Mouse (Mus musculus): ENCODE results near the gene Rnase9. TPM values are rescaled to one million over a fixed set of nuclear protein-coding genes. Genes with fewer than 3 reads are reported as not detected.

Rnase9 gene
- polyA plus RNA-seq, 1 experiment from 2014 or later: not detected

GRCm38 (mm10) chr14:51083805-51084204 lies 42.1 kb upstream of the Rnase9 start:
- H3K4me3 ChIP-seq (ENCODE audit: low read depth, low read length): peak overlapping the region; percentile 39
- H3K4me1 ChIP-seq (ENCODE audit: control insufficient read depth, insufficient read depth, low read length): no peaks in the 10 kb centered on the region
- no peaks in the 10 kb centered on the region for H3K9me3 ChIP-seq (ENCODE audit: control insufficient read depth, low read length)
- DNase-seq (ENCODE audit: low spot score) (no peak), ATAC-seq (ENCODE audit: insufficient number of reproducible peaks, low FRiP score, low TSS enrichment, low read depth) (no peak)
- peak overlapping the region; percentile 51 for H3K4me2 ChIP-seq (ENCODE audit: low read depth, severe bottlenecking)
- no peak overlapping the region for H3K9ac ChIP-seq (ENCODE audit: low read length)
- no peaks in the 10 kb centered on the region for H3K36me3 ChIP-seq (ENCODE audit: control insufficient read depth, insufficient read depth, low read length)
- WGBS: 8% methylated on average over 7 of the region's 7 CpGs
- no peak overlapping the region for H3K27ac ChIP-seq (replicated peaks; ENCODE audit: low read depth, low read length)
- no peaks in the 10 kb centered on the region for H3K27me3 ChIP-seq (ENCODE audit: control insufficient read depth, insufficient read depth, low read length)

- Histone ChIP-seq H3K4me2 (ENCODE audit: low read depth, severe bottlenecking) (peak overlapping the region; percentile 51), H3K27ac (replicated peaks; ENCODE audit: low read depth, low read length) (no peak overlapping the region), H3K4me3 (ENCODE audit: low read depth, low read length) (peak overlapping the region; percentile 39), H3K36me3 (ENCODE audit: control insufficient read depth, insufficient read depth, low read length) (no peaks in the 10 kb centered on the region), H3K4me1 (ENCODE audit: control insufficient read depth, insufficient read depth, low read length) (no peaks in the 10 kb centered on the region), H3K27me3 (ENCODE audit: control insufficient read depth, insufficient read depth, low read length) (no peaks in the 10 kb centered on the region), H3K9me3 (ENCODE audit: control insufficient read depth, low read length) (no peaks in the 10 kb centered on the region), H3K9ac (ENCODE audit: low read length) (no peak overlapping the region)
- 2% methylated on average over 40 of the region's 40 CpGs for WGBS
- DNase-seq (ENCODE audit: low spot score): peak; percentile 77
- ATAC-seq (ENCODE audit: insufficient number of reproducible peaks, low FRiP score, low TSS enrichment, low read depth): peak; percentile 45; the same call in 1 of the 2 replicates
Observed at GRCm38 (mm10) chr14:51082599-51083581, 41.2 kb upstream of the Rnase9 start.

- H3K9ac ChIP-seq (ENCODE audit: low read length): no peak overlapping the region
- no peak overlapping the region for H3K4me2 ChIP-seq (ENCODE audit: low read depth, severe bottlenecking)
- H3K27me3 ChIP-seq (ENCODE audit: control insufficient read depth, insufficient read depth, low read length): no peaks in the 10 kb centered on the region
- H3K9me3 ChIP-seq (ENCODE audit: control insufficient read depth, low read length): no peaks in the 10 kb centered on the region
- DNase-seq (ENCODE audit: low spot score) (no peak), ATAC-seq (ENCODE audit: insufficient number of reproducible peaks, low FRiP score, low TSS enrichment, low read depth) (no peak)
- H3K4me1 ChIP-seq (ENCODE audit: control insufficient read depth, insufficient read depth, low read length): no peaks in the 10 kb centered on the region
- H3K27ac ChIP-seq (replicated peaks; ENCODE audit: low read depth, low read length): no peak overlapping the region
- H3K4me3 ChIP-seq (ENCODE audit: low read depth, low read length): no peak overlapping the region
- WGBS: 88% methylated on average over 2 of the region's 2 CpGs
- no peaks in the 10 kb centered on the region for H3K36me3 ChIP-seq (ENCODE audit: control insufficient read depth, insufficient read depth, low read length)
Observed at GRCm38 (mm10) chr14:51081035-51081434, 39.4 kb upstream of the Rnase9 start.

- Histone ChIP-seq H3K27me3 (ENCODE audit: control insufficient read depth, insufficient read depth, low read length) (no peaks in the 10 kb centered on the region), H3K9me3 (ENCODE audit: control insufficient read depth, low read length) (no peaks in the 10 kb centered on the region), H3K36me3 (ENCODE audit: control insufficient read depth, insufficient read depth, low read length) (no peaks in the 10 kb centered on the region), H3K4me1 (ENCODE audit: control insufficient read depth, insufficient read depth, low read length) (no peaks in the 10 kb centered on the region), H3K27ac (replicated peaks; ENCODE audit: low read depth, low read length) (no peak overlapping the region), H3K4me3 (ENCODE audit: low read depth, low read length) (no peak overlapping the region), H3K9ac (ENCODE audit: low read length) (no peak overlapping the region), H3K4me2 (ENCODE audit: low read depth, severe bottlenecking) (no peak overlapping the region)
- no peak for ATAC-seq (ENCODE audit: insufficient number of reproducible peaks, low FRiP score, low TSS enrichment, low read depth)
- WGBS: 84% methylated on average over 1 of the region's 1 CpGs
- DNase-seq (ENCODE audit: low spot score): no peak
Observed at GRCm38 (mm10) chr14:51079180-51079579, 37.5 kb upstream of the Rnase9 start.

GRCm38 (mm10) chr14:51074335-51074734 lies 32.7 kb upstream of the Rnase9 start, which contains the start of gene Olfr750:
TSS of gene Olfr750 (minus strand) at chr14:51074435.
- no peak within 1 kb of the TSS for H3K27ac ChIP-seq (replicated peaks; ENCODE audit: low read depth, low read length)
- H3K36me3 ChIP-seq (ENCODE audit: control insufficient read depth, insufficient read depth, low read length): no peaks in the 10 kb centered on the region
- 81% methylated on average over 3 of the region's 3 CpGs for WGBS
- no peak within 1 kb of the TSS for H3K4me3 ChIP-seq (ENCODE audit: low read depth, low read length)
- DNase-seq (ENCODE audit: low spot score) (no peak), ATAC-seq (ENCODE audit: insufficient number of reproducible peaks, low FRiP score, low TSS enrichment, low read depth) (no peak)
- no peaks in the 10 kb centered on the region for H3K9me3 ChIP-seq (ENCODE audit: control insufficient read depth, low read length)
- no peaks in the 10 kb centered on the region for H3K27me3 ChIP-seq (ENCODE audit: control insufficient read depth, insufficient read depth, low read length)
- no peaks in the 10 kb centered on the region for H3K4me1 ChIP-seq (ENCODE audit: control insufficient read depth, insufficient read depth, low read length)
- no peak within 1 kb of the TSS for H3K4me2 ChIP-seq (ENCODE audit: low read depth, severe bottlenecking)
- no peak within 1 kb of the TSS for H3K9ac ChIP-seq (ENCODE audit: low read length)

GRCm38 (mm10) chr14:51069617-51070016 lies 27.9 kb upstream of the Rnase9 start:
- Histone ChIP-seq H3K27ac (replicated peaks; ENCODE audit: low read depth, low read length) (no peak overlapping the region), H3K27me3 (ENCODE audit: control insufficient read depth, insufficient read depth, low read length) (no peaks in the 10 kb centered on the region), H3K36me3 (ENCODE audit: control insufficient read depth, insufficient read depth, low read length) (no peaks in the 10 kb centered on the region), H3K9me3 (ENCODE audit: control insufficient read depth, low read length) (no peaks in the 10 kb centered on the region), H3K4me1 (ENCODE audit: control insufficient read depth, insufficient read depth, low read length) (no peaks in the 10 kb centered on the region), H3K9ac (ENCODE audit: low read length) (no peak overlapping the region), H3K4me3 (ENCODE audit: low read depth, low read length) (no peak overlapping the region), H3K4me2 (ENCODE audit: low read depth, severe bottlenecking) (no peak overlapping the region)
- WGBS: 84% methylated on average over 2 of the region's 2 CpGs
- DNase-seq (ENCODE audit: low spot score) (peak; percentile 42), ATAC-seq (ENCODE audit: insufficient number of reproducible peaks, low FRiP score, low TSS enrichment, low read depth) (no peak)

GRCm38 (mm10) chr14:51068956-51069355 lies 27.3 kb upstream of the Rnase9 start:
- no peak overlapping the region for H3K4me3 ChIP-seq (ENCODE audit: low read depth, low read length)
- WGBS: 94% methylated on average over 5 of the region's 5 CpGs
- no peak for DNase-seq (ENCODE audit: low spot score)

GRCm38 (mm10) chr14:51060761-51061160 lies 19.1 kb upstream of the Rnase9 start:
- no peak overlapping the region for H3K27ac ChIP-seq (replicated peaks; ENCODE audit: low read depth, low read length)
- no peaks in the 10 kb centered on the region for H3K27me3 ChIP-seq (ENCODE audit: control insufficient read depth, insufficient read depth, low read length)
- H3K4me2 ChIP-seq (ENCODE audit: low read depth, severe bottlenecking): no peak overlapping the region
- no peaks in the 10 kb centered on the region for H3K9me3 ChIP-seq (ENCODE audit: control insufficient read depth, low read length)
- ATAC-seq (ENCODE audit: insufficient number of reproducible peaks, low FRiP score, low TSS enrichment, low read depth) (no peak), DNase-seq (ENCODE audit: low spot score) (no peak)
- H3K4me1 ChIP-seq (ENCODE audit: control insufficient read depth, insufficient read depth, low read length): no peaks in the 10 kb centered on the region
- H3K4me3 ChIP-seq (ENCODE audit: low read depth, low read length): no peak overlapping the region
- 76% methylated on average over 5 of the region's 5 CpGs for WGBS
- no peak overlapping the region for H3K9ac ChIP-seq (ENCODE audit: low read length)
- no peaks in the 10 kb centered on the region for H3K36me3 ChIP-seq (ENCODE audit: control insufficient read depth, insufficient read depth, low read length)

More at GRCm38 (mm10) chr14:51068956-51069355, 27.3 kb upstream of the Rnase9 start:
- Histone ChIP-seq H3K4me1 (ENCODE audit: control insufficient read depth, insufficient read depth, low read length) (no peaks in the 10 kb centered on the region), H3K9ac (ENCODE audit: low read length) (no peak overlapping the region), H3K36me3 (ENCODE audit: control insufficient read depth, insufficient read depth, low read length) (no peaks in the 10 kb centered on the region), H3K9me3 (ENCODE audit: control insufficient read depth, low read length) (no peaks in the 10 kb centered on the region), H3K27ac (replicated peaks; ENCODE audit: low read depth, low read length) (no peak overlapping the region), H3K4me2 (ENCODE audit: low read depth, severe bottlenecking) (no peak overlapping the region), H3K27me3 (ENCODE audit: control insufficient read depth, insufficient read depth, low read length) (no peaks in the 10 kb centered on the region)
- ATAC-seq (ENCODE audit: insufficient number of reproducible peaks, low FRiP score, low TSS enrichment, low read depth): no peak
